Mouse (Mus musculus): ENCODE data around the gene Ptgir.
A peak's percentile ranks its signal among the peaks of the same experiment; 100 is the strongest.

DNA sequence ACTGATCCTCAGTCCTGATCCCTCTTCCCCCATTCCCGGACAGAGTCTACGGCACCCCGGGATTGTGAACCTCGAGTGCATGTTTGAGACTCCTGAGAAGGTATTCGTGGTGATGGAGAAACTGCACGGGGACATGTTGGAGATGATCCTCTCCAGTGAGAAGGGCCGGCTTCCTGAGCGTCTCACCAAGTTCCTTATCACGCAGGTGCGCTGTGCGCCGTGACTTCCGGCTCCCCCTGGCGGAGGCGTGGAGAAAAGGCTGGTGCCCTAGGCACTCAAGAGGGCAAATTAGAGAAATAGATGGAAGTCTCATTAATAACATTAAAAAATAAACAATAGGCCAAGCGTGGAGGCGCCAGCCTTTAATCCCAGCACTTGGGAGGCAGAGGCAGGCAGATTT lies 48.0 kb upstream of the Ptgir start:
- TF ChIP-seq CTCF (IDR thresholded peaks at IDR 0.05; ENCODE audit: low read depth) (peak; percentile 81), EP300 (IDR thresholded peaks at IDR 0.05; ENCODE audit: low read depth) (no peak)

Data from liver, postnatal 0 days (tissue).